Mouse (Mus musculus) olfactory bulb, adult 2 months (tissue): ENCODE results near the gene Foxl1. TPM values are rescaled to one million over a fixed set of nuclear protein-coding genes. Genes with fewer than 3 reads are reported as not detected.

Experiments used
- H3K27ac ChIP-seq: fragments of 200-500 bp; 2 replicates; pipeline ENCODE4 v1.5.1; 2012; ENCODE audit warnings: low read depth, low read length; ENCODE audit not compliant: insufficient read depth
- H3K4me1 ChIP-seq: fragments of 200-500 bp; 2 replicates; pipeline ENCODE4 v1.6.1; 2012; ENCODE audit warnings: low read length; ENCODE audit not compliant: control insufficient read depth, insufficient read depth
- H3K4me3 ChIP-seq: fragments of 200-500 bp; 2 replicates; pipeline ENCODE4 v1.5.1; 2012; ENCODE audit warnings: mild to moderate bottlenecking, low read depth, low read length, moderate library complexity; ENCODE audit not compliant: insufficient read depth
- CTCF ChIP-seq: fragments of 200-500 bp; IDR thresholded peaks from 2 replicates; pipeline ENCODE4 v1.5.1; 2012; ENCODE audit warnings: low read depth, mild to moderate bottlenecking, low read length, moderate library complexity; ENCODE audit not compliant: insufficient read depth
- POLR2A ChIP-seq: fragments of 200-500 bp; IDR thresholded peaks from 2 replicates; pipeline ENCODE4 v1.6.1; 2012; ENCODE audit warnings: mild to moderate bottlenecking, low read depth, low read length, moderate library complexity; ENCODE audit not compliant: insufficient read depth
- WGBS: fragments of 180-500 bp; shearing (Covaris S2); methylation state at CpG from one replicate; pipeline ENCODE4 v1.1.7; 2018; 5-methylcytosine and 5-hydroxymethylcytosine counted together
- polyA plus RNA-seq: library from polyadenylated mRNA; stranded (reverse); fragments of >200 nt; gene quantifications from 2 replicates; pipeline ENCODE4 v1.2.4, GENCODE M21; 2012; ENCODE audit warnings: low replicate concordance; ENCODE audit not compliant: missing spikeins, insufficient read depth, insufficient read length

The Foxl1 gene
- polyA plus RNA-seq, 1 experiment, result not detected

- WGBS, result 78% methylated on average over 27 of the region's 27 CpGs
- no peak for TF ChIP-seq CTCF
- TF ChIP-seq POLR2A, result no peak
- Histone ChIP-seq H3K27ac (no peak overlapping the region), H3K4me3 (no peak overlapping the region), H3K4me1 (0 out of 2 replicates have a peak, but pooled peaks cover 3% of the 10 kb centered on the region)
Observed at GRCm38 (mm10) chr8:121170626-121171552, 43.1 kb downstream of the Foxl1 start.

- H3K4me3 ChIP-seq, result no peak overlapping the region
- WGBS, result 91% methylated on average over 8 of the region's 8 CpGs
Observed at GRCm38 (mm10) chr8:121172567-121172966, 44.8 kb downstream of the Foxl1 start.

GRCm38 (mm10) chr8:121174178-121174577 is 46.4 kb downstream of the Foxl1 start:
- no peak for TF ChIP-seq CTCF
- TF ChIP-seq POLR2A, result no peak
- H3K27ac ChIP-seq, result no peak overlapping the region
- 80% methylated on average over 10 of the region's 10 CpGs for WGBS
- H3K4me1 ChIP-seq, result 0 out of 2 replicates have a peak, but pooled peaks cover 3% of the 10 kb centered on the region
- H3K4me3 ChIP-seq, result no peak overlapping the region

More at GRCm38 (mm10) chr8:121172567-121172966, 44.8 kb downstream of the Foxl1 start:
- TF ChIP-seq POLR2A (no peak), CTCF (no peak)
- 0 out of 2 replicates have a peak, but pooled peaks cover 3% of the 10 kb centered on the region for H3K4me1 ChIP-seq
- no peak overlapping the region for H3K27ac ChIP-seq

- WGBS, result 41% methylated on average over 30 of the region's 30 CpGs
- H3K27ac ChIP-seq, result no peak overlapping the region
- TF ChIP-seq POLR2A (no peak), CTCF (no peak)
- H3K4me3 ChIP-seq, result no peak overlapping the region
- H3K4me1 ChIP-seq, result 0 out of 2 replicates have a peak, but pooled peaks cover 3% of the 10 kb centered on the region
Observed at GRCm38 (mm10) chr8:121174721-121175539, 47.2 kb downstream of the Foxl1 start.

- no peak for TF ChIP-seq CTCF
- no peak for TF ChIP-seq POLR2A
- WGBS, result 82% methylated on average over 8 of the region's 8 CpGs
- Histone ChIP-seq H3K4me1 (0 out of 2 replicates have a peak, but pooled peaks cover 3% of the 10 kb centered on the region), H3K27ac (no peak overlapping the region), H3K4me3 (no peak overlapping the region)
Observed at GRCm38 (mm10) chr8:121175540-121176090, 47.9 kb downstream of the Foxl1 start.

- Histone ChIP-seq H3K27ac (no peak overlapping the region), H3K4me3 (no peak overlapping the region), H3K4me1 (0 out of 2 replicates have a peak, but pooled peaks cover 1% of the 10 kb centered on the region)
- 75% methylated on average over 3 of the region's 3 CpGs for WGBS
- TF ChIP-seq POLR2A, result no peak
- TF ChIP-seq CTCF, result no peak
Observed at GRCm38 (mm10) chr8:121176291-121176690, 48.6 kb downstream of the Foxl1 start.

Other genes starting within 250 kb of the Foxl1 start
- gene Foxf1, start 43.6 kb upstream of the Foxl1 start, polyA plus RNA-seq, result not detected in 2 replicates
- gene Mthfsd, start 19.5 kb upstream of the Foxl1 start, polyA plus RNA-seq, result not detected in 2 replicates
- not detected in 2 replicates for gene Foxc2, start 11.8 kb upstream of the Foxl1 start, polyA plus RNA-seq